Mouse (Mus musculus) stomach, postnatal 0 days (tissue): ENCODE data around the gene Ctnnb1.

ENCODE experiments used
- CTCF ChIP-seq: IDR thresholded peaks from 2 replicates; pipeline ENCODE4 v1.5.1; 2016; ENCODE audit warnings: antibody characterized with exemption, low read depth, mild to moderate bottlenecking, moderate library complexity
- EP300 ChIP-seq: optimal IDR thresholded peaks from 2 replicates; pipeline ENCODE3; 2016; ENCODE audit warnings: antibody characterized with exemption

DNA sequence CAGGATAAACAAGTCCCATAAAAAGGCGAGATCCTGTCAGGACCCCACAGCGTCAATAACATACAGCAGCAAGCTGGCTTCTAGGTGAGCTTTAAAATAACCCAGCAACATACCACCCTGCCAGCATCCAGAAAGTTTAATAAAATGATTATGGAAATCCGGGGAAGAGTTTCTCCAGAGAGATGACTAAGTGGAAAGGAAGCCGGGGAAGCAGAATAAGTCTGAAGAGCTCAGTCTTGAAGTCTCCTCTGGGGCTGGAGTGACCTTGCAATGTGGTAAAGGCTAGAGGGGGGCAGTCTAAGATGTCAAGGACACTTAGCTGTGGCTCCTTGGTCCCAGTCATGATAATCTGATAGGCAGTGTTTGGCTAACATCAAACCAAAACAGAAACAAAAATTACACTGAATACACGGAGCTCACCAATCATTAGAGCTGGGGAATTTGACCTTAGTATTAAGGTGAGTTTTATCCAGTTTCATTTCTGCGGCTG is 44.1 kb downstream of the Ctnnb1 start:
- TF ChIP-seq CTCF: no peak
- TF ChIP-seq EP300: no peak
